Mouse (Mus musculus) forebrain, embryonic 12.5 days (tissue): ENCODE data around the gene Tbc1d19. TPM values are rescaled to one million over a fixed set of nuclear protein-coding genes. Genes with fewer than 3 reads are reported as not detected.

Experiments
- ATAC-seq: fragments of 200-750 bp; cut with Nextera tagmentation; 2 replicates; pipeline ENCODE4 v1.8.0; 2017; ENCODE audit warnings: moderate TSS enrichment; ENCODE audit not compliant: low FRiP score
- H3K27ac ChIP-seq: fragments of 300-500 bp; sonication (generic); 2 replicates; pipeline ENCODE4 v1.5.1; 2016; ENCODE audit warnings: mild to moderate bottlenecking
- H3K27me3 ChIP-seq: fragments of 300-500 bp; sonication (generic); 2 replicates; pipeline ENCODE4 v1.6.1; 2016; ENCODE audit warnings: mild to moderate bottlenecking
- H3K36me3 ChIP-seq: fragments of 300-500 bp; sonication (generic); replicated peaks from 2 replicates; pipeline ENCODE4 v1.6.1; 2016; ENCODE audit warnings: mild to moderate bottlenecking
- H3K4me1 ChIP-seq: fragments of 300-500 bp; sonication (generic); 2 replicates; pipeline ENCODE4 v1.6.1; 2016
- H3K4me2 ChIP-seq: fragments of 300-500 bp; sonication (generic); 2 replicates; pipeline ENCODE4 v1.6.1; 2016; ENCODE audit warnings: mild to moderate bottlenecking, moderate library complexity
- H3K4me3 ChIP-seq: fragments of 300-500 bp; sonication (generic); replicated peaks from 2 replicates; pipeline ENCODE4 v1.5.1; 2016; ENCODE audit warnings: mild to moderate bottlenecking
- H3K9ac ChIP-seq: fragments of 300-500 bp; sonication (generic); 2 replicates; pipeline ENCODE4 v1.6.1; 2016; ENCODE audit warnings: mild to moderate bottlenecking
- H3K9me3 ChIP-seq: fragments of 300-500 bp; sonication (generic); 2 replicates; pipeline ENCODE4 v1.6.1; 2016
- WGBS: fragments of 180-500 bp; shearing (Covaris S2); methylation state at CpG from one replicate; pipeline ENCODE4 v1.1.7; 2016; 5-methylcytosine and 5-hydroxymethylcytosine counted together
- polyA plus RNA-seq: library from polyadenylated mRNA; unstranded; fragments of >200 nt; fragmentation: Nextera tagmentation; extraction: Ambion mirVana; gene quantifications from 2 replicates; pipeline ENCODE4 v1.2.1, GENCODE M21; 2016

The Tbc1d19 gene
- polyA plus RNA-seq, 1 experiment from 2014 or later, result 66.0 TPM

DNA sequence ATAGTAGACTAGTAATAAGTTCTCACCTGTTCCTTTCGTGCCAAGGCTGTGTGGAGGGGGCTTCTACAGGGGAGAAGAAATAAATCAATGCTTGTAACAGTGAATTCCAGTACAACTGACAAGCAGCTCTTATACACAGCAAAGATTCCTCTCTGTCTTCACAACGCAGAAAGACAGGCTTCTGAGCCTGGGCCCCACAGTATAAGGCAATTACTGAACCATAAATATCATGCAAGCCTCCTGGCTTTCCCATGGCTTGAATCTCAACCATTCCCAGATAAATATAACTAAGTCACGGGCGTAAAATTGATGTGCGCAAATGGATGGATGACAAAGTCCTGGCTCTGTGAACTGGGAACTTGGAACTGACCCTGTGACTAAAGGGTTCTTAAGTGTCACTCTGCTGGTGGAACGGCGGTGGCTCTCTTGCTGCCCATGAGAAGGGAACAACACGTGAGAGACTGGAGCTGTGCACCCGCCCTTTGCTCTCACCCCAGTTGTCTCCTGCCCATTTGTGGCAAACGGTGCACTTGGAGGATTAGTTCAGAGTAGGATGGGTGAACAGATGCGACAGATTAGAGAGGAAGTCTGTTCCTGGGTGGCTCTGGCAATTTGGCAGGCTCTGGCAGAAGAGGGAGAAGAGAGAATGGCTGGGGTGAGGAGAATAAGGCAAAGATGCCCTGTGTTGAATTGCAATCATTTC, 132.1 kb downstream of the Tbc1d19 start:
- Histone ChIP-seq H3K4me1 (no peaks in the 10 kb centered on the region), H3K27ac (no peak overlapping the region), H3K9ac (no peak overlapping the region), H3K4me2 (no peak overlapping the region), H3K27me3 (no peaks in the 10 kb centered on the region), H3K36me3 (no peaks in the 10 kb centered on the region), H3K4me3 (no peak overlapping the region), H3K9me3 (no peaks in the 10 kb centered on the region)
- 77% methylated on average over 11 of the region's 11 CpGs for WGBS
- no peak for ATAC-seq

DNA sequence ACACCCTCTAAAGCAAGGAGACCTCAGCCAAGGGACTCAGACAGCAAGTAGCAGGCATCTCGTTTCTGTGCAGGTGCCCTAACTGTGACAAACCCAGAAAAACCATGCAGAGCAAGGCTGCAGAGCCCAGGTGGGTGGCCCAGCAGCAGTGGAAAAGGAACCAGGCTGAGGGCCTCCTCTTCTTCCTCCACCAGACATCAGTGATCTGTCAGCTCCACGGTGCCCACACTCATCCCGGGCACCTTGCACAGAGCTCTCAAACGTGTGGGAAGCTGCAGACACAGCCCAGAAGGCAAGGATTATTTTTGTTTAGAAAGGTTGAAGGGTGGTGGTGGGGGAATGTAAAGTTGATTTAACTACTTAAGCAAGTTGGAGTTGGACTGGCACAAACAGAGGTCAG, 132.9 kb downstream of the Tbc1d19 start:
- no peaks in the 10 kb centered on the region for H3K9me3 ChIP-seq

DNA sequence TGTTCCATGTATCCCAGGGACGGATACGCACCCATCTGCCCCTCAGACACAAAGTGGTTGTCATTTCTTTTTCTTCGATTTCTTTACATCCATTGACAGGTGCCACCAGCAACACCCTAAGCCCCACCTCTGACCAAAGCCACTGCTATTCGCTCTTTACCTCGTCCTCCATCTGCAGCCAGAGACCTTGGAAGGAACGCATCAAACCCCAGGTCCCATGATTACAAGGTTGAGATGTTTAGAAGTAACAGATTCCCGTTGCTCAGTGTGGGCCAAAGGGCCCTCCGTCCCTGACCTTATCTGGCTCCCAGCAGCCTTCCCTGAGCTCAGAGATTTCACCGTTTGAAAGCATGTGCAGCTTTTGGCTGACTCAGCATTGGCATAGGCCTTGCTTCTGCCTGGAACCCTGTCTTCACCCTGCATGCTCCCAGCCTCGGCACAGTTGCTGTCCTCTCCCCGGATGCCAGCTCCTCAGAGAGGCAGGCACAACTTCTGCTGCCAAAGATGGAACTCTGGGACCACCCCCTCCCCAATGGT, 134.0 kb downstream of the Tbc1d19 start:
- no peak overlapping the region for H3K4me2 ChIP-seq
- ATAC-seq, result no peak
- no peaks in the 10 kb centered on the region for H3K9me3 ChIP-seq
- H3K27ac ChIP-seq, result no peak overlapping the region
- H3K4me3 ChIP-seq, result no peak overlapping the region
- 85% methylated on average over 11 of the region's 11 CpGs for WGBS
- H3K36me3 ChIP-seq, result no peaks in the 10 kb centered on the region
- no peaks in the 10 kb centered on the region for H3K27me3 ChIP-seq
- H3K9ac ChIP-seq, result no peak overlapping the region
- H3K4me1 ChIP-seq, result peaks cover 11% of the 10 kb centered on the region; the same call in 1 of the 2 replicates

More for the DNA sequence above, 132.9 kb downstream of the Tbc1d19 start:
- no peaks in the 10 kb centered on the region for H3K27me3 ChIP-seq
- no peaks in the 10 kb centered on the region for H3K36me3 ChIP-seq
- no peak overlapping the region for H3K27ac ChIP-seq
- H3K4me2 ChIP-seq, result no peak overlapping the region
- no peak for ATAC-seq
- 80% methylated on average over 4 of the region's 4 CpGs for WGBS
- H3K4me1 ChIP-seq, result peaks cover 3% of the 10 kb centered on the region; the same call in 1 of the 2 replicates
- no peak overlapping the region for H3K4me3 ChIP-seq
- H3K9ac ChIP-seq, result no peak overlapping the region

DNA sequence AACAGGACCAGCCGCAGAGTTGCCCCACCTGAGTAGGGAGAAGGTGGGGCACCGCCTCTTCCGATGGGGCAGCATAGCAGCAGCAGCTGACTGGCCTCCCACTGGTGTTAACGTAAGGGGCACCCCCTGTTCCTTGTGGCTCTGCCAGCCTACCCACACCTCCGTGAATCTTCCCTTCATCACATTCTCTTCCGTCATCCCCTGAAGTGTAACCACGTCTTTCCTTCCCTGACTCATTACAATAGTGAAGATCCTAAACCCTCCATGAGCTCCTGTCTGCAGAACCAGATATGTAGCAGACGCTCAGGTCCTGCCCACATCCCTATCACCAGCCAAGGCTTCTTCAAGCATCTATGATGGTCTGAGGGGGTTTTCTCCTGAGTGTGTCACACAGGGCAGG, 137.3 kb downstream of the Tbc1d19 start:
- WGBS, result 95% methylated on average over 8 of the region's 8 CpGs

DNA sequence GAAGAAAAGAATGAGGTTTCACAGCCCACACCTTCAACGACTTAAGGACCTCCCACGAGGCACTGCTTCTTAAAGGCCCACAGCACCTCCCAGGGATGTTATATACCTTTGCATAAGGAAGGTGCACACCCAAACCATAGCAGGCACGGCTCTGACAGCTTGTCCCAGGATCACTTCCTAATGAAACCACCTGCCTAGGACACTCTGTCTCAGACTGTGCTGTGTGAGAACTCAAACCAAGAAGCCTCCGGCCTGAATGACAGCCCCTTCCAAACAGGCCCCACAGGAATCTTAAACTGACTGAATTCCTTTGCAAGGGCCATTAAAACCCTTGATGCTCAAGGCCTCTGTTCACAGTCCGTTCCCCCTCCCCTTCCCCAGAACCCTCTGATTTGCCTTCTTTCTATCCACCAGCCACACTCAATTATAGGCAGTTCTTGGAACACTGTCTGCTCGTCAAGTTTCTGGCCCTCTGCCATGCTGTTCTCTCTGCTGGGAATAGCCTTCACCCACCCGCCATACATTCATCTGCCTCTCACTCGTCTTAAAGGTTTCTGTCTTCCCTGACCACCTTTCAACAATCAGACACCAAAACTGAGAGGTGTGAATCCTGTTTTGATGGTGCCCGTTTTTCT, 138.3 kb downstream of the Tbc1d19 start:
- Histone ChIP-seq H3K4me2 (no peak overlapping the region), H3K9ac (no peak overlapping the region), H3K9me3 (no peaks in the 10 kb centered on the region), H3K4me1 (peaks cover 12% of the 10 kb centered on the region; the same call in 1 of the 2 replicates), H3K36me3 (no peaks in the 10 kb centered on the region), H3K4me3 (no peak overlapping the region), H3K27ac (0 out of 2 replicates have a peak overlapping the region, but pooled peaks have one; percentile 33), H3K27me3 (no peaks in the 10 kb centered on the region)
- ATAC-seq, result peak; percentile 78; the same call in 1 of the 2 replicates
- 42% methylated on average over 9 of the region's 9 CpGs for WGBS

More for the DNA sequence above, 137.3 kb downstream of the Tbc1d19 start:
- Histone ChIP-seq H3K27ac (no peak overlapping the region), H3K36me3 (no peaks in the 10 kb centered on the region), H3K9me3 (no peaks in the 10 kb centered on the region), H3K4me3 (no peak overlapping the region), H3K27me3 (no peaks in the 10 kb centered on the region), H3K9ac (no peak overlapping the region), H3K4me2 (no peak overlapping the region), H3K4me1 (peaks cover 12% of the 10 kb centered on the region; the same call in 1 of the 2 replicates)
- no peak for ATAC-seq

DNA sequence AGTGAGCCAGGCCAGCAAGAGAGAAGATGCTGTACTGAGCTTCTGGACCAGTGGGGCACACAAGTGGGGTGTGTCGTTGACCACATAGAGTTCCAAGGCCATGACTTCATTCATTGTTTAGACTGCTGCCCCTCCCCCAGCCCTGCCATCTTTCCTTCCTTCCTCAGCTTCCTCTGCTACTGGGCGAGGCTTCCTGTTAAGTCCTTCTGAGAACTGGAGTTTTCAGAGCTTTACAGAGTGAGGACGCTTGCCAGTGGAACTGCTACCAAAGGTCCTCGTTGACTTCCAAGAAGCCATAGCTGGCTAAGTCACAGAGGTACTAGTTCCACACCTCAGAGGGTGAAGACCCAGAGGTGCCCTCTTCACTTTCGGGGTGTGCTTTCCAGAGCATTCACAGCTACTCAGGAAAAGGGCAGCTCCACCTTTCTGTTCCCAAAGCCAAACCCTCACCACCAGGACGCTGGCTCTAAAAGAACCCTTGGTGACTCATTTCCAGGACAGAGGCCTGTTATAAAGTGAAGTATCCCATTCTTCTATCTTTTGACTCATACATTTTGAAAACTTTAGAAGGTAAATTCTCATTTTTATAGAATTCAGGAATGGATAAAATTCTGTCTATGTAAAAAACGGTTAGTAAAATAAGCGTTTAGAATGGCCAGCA, 139.3 kb downstream of the Tbc1d19 start:
- Histone ChIP-seq H3K27me3 (no peaks in the 10 kb centered on the region), H3K9ac (no peak overlapping the region), H3K9me3 (no peaks in the 10 kb centered on the region), H3K4me1 (peaks cover 12% of the 10 kb centered on the region; the same call in 1 of the 2 replicates), H3K4me3 (no peak overlapping the region), H3K4me2 (no peak overlapping the region), H3K27ac (no peak overlapping the region), H3K36me3 (no peaks in the 10 kb centered on the region)
- WGBS, result 86% methylated on average over 8 of the region's 8 CpGs
- ATAC-seq, result no peak

DNA sequence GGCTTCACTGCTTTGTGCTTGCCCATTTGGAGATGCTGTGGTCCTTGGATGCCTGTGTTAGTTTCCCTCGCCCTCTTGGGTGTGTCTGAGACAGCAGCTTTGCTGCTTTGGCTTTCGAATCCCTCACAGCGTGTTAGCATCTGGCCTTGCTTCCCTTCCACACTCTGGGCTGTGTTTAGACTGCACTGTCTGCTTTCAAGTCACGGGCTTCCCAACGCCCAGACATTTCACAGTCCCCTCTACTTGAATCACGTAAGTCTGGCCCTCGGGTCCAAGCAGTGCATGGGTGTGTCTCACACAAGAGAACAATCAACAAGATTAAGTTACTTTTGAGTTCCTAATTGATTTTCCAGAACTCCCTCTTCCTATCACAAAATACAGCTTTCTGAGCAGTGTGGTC, 140.8 kb downstream of the Tbc1d19 start:
- Histone ChIP-seq H3K27ac (no peak overlapping the region), H3K9me3 (no peaks in the 10 kb centered on the region), H3K4me2 (no peak overlapping the region), H3K4me3 (no peak overlapping the region), H3K4me1 (peaks cover 12% of the 10 kb centered on the region; the same call in 1 of the 2 replicates), H3K27me3 (no peaks in the 10 kb centered on the region), H3K36me3 (no peaks in the 10 kb centered on the region), H3K9ac (no peak overlapping the region)
- no peak for ATAC-seq
- WGBS, result 69% methylated on average over 7 of the region's 7 CpGs

DNA sequence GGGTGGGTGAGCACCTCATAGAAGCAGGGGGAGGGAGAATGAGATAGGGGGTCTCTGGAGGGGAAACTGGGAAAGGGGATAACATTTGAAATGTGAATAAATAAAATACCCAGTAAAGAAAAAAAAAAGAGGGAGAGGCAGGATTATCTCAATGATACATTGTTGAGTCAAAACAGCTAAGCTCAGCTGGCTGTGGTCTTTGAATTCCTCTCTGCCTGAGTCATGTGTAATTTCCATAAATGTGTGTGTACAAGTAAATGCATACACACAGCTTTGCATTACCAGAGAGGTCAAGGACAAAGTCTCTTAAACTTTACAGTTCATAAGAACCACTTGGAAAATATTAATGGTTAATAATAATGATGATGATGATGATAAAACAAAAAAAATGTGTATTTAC, 143.8 kb downstream of the Tbc1d19 start:
- Histone ChIP-seq H3K4me1 (0 out of 2 replicates have a peak, but pooled peaks cover 3% of the 10 kb centered on the region), H3K9ac (no peak overlapping the region), H3K27ac (no peak overlapping the region), H3K4me3 (no peak overlapping the region), H3K9me3 (no peaks in the 10 kb centered on the region), H3K4me2 (no peak overlapping the region), H3K27me3 (no peaks in the 10 kb centered on the region), H3K36me3 (no peaks in the 10 kb centered on the region)
- ATAC-seq, result no peak

Other genes starting within 250 kb of the Tbc1d19 start
- 1.7 and 2.2 TPM in 2 replicates for gene Cckar, start 101.9 kb upstream of the Tbc1d19 start, polyA plus RNA-seq
- gene Stim2, start 188.9 kb downstream of the Tbc1d19 start, polyA plus RNA-seq, result 21.8 and 22.6 TPM in 2 replicates